Mouse (Mus musculus) lung, postnatal 14 days (tissue): ENCODE results near the gene Aldh16a1.

Experiments used
- DNase-seq: peaks from one replicate; pipeline ENCODE4 v3.0.0; 2021

Aldh16a1 gene

DNA sequence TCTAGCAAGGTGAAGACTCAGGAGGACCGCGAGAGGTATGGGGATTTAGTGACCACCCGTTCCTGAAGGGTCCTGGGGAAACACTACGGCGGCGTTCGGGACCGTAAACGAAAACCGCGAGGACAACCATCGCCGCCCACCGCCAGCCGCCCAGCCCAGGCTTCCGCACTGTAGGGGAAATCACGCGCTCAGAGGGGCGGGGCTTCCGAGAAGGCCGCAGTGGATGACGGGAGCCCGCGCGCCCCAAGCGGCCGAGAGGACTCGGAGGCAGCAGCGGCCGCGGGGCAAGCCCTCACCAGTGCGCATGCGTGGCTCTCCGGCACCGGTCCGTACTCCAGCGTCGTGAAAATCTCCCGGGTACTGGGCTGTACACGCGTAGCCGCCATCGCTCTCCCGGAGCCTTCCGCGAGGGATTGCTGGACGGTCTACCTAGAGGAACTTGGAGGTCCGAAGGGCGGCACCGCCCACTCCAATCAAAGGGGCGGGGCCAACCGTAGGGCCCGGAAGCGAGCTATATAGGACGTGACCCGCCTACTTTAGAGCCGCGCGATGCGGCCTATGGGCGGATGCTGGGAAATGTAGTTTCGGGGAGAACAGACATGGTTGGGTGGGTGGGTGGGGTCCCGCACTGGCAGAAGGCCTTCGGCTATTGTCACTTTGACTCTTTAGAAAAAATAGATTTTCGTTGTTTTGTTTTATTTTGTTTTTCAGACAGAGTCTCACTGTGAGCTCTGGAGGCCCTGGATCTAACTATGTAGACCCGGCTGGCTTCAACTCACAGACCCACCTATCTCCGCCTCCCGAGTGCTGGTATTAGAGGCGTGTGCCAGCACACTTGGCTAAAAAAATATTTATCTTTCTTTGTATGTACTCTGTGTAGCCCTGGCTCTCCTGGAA is at the start of gene Aldh16a1, which contains the start of gene Pih1d1:
Gene Aldh16a1 (minus strand): TSS at position 489 of the 897 bp plus-strand sequence.
Gene Pih1d1 (plus strand): TSS at position 208 of the 897 bp plus-strand sequence.
- DNase-seq = peak; percentile 97

DNA sequence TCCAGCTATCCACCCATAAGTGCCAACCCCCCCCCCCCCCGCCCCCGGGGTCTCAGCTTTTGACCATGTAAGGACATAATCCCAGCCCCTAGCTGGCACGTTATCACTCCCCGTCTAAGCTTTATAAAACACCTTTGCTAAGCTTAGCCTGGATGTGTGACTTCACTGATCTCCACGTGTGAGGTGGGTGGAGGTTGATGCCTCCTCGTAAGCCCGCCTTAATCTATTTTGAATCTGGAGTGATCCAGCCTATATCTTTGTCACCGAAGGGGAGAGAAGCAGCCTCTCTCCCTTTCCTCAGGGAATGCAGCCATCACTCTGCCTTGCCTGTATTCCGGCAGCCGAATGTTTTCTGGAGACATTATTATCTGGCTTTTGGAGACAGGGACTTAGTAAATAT is 48.3 kb upstream of the Aldh16a1 start:
- no peak for DNase-seq

DNA sequence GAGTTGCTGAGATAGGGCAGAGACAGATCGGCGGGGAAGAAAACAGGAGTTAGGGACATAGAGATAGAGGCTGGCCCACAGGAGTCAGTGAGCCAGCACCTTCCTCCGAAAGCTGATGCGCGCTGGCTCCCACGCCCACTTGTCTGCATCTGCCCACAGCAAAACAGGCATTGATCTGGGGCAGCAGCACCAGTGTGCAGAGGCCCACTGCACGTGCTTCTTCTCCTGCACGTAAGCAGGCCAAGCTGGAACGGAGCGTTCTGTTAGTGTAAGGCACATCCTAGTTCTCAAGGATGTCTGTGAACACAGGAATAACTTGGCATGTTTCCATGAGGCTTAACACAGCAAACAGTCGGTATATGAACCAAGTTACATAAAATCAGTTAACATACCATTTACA is 44.6 kb upstream of the Aldh16a1 start:
- no peak for DNase-seq

DNA sequence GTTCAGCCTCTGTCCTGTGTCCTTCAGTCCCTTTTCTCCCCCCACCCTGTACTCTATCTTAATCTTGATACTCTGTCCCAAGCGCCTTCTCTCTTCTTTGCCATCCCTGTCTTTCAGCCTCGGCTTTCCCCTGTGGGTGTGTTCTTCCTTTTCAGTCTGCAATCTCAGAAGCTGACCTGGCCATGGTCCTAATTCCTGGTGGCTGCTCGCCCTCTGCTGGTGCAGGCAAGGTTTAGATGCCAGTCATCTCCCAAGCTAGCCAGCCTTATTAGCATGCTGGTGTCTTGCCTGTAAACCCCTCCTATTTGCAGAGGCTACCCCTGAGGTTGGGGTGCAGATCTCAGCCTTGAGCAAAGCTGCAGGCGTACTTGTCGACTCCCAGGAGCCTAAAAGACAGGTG is 44.1 kb upstream of the Aldh16a1 start:
- peak; percentile 80 for DNase-seq

DNA sequence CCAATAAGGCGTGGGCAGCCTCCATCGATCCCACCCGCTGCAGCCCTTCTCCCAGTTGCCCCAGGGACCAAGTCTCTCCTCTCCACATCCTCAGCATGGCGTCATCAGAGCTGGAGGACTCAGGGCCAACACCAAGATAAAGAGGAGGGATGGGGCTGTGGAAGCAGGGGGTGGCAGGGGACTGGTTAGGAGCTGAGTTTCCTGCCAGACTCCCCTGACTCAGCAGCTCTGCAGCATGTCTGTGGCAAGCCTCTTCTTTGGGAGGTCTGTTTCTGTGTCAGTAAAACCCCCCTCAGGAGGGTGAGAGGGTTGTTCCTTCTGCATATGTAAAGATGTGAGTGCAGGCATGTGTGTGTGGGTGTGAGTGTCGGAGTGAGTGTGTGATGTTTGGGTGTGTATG is 42.6 kb upstream of the Aldh16a1 start:
- no peak for DNase-seq

DNA sequence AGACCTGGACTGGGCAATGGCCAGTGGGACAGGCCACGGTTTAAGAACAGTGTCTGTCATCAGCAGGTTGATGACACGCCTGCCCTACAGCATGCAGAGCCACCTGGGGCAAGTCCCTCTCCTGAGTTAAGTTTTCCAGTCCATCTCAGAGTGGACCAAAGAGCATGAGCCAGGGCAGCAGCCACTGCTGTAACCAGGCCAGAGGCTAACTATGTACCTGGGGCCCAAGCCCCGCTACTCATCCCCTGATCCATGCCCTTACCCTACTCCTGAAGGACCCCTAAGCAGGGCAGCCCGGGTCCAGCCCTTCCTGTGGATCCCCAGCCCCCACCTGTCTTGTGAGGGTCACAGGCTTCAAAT is 41.8 kb upstream of the Aldh16a1 start:
- DNase-seq = no peak

DNA sequence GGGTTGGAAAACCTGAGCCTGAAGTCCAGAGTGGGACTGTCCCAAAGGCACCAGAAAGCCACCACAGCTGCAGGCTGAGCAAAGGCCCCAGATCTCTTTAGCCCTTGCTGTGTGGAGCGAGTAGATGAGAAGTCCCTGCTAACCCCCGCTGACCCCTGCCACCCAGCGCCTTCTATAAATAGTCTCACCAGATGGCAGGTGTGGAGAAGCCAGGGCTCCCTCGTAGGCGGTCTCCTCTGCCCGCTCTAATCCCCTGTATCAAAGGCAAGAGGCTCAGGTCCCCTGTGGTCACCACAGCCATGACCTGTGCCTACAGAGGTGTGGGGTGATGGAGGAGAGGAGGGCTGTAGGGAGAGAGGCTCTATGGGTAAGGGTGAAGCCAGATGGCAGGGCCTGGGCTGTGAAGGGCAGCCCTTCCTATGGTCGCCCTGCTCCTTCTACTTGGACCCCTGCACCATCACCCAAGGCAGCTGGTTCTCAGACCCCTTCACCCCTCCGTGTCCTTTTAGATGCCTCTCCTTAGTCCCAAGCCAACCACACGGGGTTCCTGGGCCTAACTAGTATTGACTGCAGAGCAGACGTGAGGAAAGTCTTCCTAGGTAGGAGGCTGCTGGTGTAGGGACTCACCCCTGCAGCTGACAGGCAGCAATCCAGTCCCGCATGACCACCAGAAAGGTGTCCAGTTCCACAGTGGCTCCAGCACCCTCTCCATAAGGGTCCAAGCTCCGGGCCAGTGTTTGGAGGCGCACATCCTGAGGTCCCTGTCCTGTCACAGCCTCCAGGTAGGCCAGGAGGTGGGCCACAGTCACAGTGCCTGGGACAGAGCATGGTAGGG is 41.2 kb upstream of the Aldh16a1 start:
- DNase-seq = no peak

DNA sequence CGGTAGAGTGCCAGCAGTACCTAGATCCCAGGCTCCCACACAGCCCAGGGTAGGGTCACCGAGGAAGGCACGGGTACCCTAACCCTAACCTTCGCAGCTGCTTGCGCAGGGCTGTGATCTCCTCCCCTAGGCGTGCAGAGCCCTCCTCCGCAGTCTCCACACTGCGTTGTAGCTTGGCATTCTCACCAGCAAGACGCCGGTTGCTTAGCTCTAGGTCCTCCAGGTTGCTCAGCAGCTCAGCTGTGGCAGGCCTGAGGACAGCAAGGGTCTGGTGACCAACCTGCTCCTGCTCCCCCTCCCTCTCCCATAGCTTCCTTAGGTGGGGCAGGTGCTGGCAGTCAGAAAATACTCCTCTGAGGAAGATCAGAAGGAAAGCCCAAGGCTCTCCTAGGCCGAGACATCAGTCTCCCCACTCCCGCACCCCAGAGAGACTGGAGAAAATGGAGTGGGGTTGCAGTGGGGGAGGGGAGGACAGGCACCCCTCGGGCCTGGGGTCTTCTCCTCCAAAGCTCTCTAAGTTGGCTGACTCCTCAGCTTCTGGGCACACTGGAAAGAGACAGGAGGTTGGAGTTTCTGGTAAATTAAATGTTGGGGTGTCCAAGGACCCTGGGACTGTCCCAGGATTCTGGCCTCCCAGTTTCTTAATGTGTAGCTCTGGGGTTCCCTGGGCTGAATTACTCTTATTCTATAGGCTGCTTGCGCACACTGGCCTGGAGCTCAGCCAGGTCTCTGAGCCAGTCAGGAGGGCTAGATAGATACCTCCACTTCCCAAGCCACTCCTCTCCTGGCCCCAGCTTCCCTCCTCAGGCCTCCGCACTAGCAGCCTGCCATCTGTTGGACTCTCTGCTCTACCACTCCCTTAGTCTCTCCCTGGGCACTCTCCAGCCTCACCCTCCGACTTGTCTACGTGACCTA is 39.7 kb upstream of the Aldh16a1 start:
- no peak for DNase-seq

DNA sequence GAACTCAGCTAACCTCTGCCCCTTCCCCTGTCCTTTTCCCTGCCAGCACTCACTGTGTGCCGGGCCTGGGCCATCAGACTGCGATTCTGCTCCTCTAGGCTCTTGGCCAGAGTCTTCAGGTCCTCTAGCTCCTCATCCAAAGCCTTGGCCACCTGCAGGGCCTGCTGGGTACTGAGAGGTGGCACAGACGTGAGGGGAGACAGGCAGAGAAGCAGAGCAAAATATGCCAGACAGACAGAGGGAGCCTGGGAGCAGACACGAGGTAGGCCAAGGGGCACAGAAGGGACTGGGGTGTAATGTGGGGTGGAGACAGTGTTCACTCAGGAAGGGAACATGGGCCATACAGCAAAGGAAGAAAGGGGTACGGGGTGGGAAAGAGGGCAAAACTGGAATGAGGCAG is 39.0 kb upstream of the Aldh16a1 start:
- DNase-seq = no peak

DNA sequence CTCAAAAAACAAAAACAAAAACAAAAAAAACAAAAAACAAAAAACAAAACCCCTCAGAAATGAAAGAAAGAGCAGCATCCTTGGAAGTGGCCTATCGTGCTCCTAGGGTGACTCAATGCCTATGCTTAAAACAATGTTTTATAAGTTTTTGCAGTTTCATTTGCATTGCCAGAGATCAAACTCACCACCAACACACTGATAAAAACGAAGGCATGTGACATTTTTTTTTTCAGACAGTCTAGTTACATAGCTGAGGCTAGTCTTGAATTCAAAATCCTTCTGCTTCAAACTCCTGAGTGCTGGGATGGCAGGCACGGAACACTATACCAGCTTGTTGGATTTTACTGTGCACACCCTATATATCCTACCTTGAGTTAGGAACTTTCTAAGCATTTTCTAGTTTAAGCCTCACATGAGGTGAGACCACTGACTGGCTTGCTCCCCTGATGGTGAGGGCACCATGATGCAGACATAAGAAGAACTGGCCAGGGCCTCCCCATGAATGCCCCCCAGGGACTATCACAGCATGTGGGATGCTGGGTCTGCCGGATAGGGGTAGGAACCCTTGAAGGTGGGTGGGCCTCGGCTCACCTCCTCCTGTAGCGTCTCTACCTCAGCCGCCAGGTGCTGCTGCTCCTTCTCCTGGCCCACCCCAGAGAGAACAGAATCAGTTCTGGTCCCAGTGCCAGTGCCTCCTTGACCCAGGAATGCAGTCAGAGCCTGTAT is 38.4 kb upstream of the Aldh16a1 start:
- no peak for DNase-seq

DNA sequence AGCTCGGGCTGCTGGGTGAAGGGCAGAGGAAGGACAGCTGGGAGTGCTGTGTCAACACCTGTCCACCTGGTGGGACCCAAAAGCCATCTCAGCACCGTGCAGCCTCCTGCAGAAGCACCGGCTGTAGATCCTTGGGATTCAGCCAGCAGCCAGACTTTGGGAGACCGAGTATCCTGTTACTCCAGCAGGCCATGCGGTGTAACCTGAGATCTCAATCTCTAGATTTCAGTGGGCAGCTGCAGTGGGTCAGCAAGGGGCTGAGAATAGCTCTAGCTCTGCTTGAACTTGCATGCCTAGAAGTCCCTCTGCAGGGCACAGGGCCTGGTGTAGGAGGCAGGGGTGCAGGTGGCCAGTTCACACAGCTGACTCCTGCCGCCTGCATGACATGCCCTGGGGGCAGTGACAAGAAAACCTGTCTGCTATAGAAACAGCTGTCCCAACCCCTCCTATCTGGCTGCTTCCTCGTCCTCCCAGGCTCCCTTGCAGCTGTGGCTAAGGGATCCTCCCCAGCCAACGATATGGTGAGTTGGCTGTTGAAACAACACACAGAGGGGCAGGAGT is 37.5 kb upstream of the Aldh16a1 start:
- DNase-seq = no peak

DNA sequence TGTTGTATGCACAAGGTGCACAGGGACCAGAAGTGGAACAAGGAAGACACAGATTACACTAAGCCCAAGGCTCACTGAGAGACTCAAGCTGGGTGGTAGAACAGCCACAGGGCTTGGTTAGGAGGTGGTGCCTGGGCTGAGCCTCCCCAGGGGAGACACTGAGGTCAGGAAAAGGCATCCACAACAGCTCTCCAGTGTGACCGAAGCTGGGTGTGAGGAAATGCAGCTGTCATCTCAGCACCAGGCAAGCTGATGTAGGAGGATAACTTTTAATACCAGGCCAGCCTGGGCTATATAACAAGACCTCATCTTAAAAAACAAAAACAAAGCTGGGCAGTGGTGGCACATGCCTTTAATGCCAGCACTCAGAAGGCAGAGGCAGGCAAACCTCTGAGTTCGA is 36.8 kb upstream of the Aldh16a1 start:
- DNase-seq = no peak

DNA sequence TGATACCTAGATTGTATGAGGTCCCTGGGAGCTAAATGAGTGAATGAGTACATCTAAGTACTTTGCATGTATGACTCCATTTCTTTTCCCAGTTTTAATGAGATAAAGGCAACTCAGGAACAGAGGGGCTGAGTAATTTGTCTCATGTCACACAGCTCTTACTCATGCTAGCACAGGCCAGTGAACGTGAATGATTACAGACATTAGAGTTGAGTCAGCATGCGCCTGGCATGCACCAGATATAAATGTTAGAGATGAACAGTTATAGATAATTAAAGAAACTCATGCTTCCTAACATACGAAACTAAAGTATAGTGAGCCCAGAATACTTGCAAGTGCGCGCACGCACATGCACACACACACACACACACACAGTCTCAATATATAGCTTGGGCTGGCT is 35.8 kb upstream of the Aldh16a1 start:
- no peak for DNase-seq

DNA sequence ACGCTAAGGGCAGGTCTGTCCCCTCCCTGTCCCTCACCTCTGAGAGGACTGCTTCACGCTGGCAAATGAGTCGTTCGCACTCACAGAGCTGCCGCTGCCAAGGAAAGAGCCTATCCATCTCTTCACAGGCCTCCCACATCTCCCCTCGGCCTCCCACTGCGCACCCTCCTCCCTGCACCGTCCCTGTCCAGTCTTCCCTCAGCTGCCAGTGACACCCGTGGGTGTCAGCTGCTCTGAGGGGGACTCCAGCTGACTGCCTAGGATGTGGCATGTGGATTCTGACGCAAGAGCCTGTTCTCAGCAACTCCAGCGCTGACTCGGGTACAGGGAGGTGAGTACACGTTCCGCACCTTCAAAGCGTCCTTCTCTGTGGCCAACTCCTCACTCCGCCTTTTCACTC is 35.2 kb upstream of the Aldh16a1 start:
- no peak for DNase-seq

DNA sequence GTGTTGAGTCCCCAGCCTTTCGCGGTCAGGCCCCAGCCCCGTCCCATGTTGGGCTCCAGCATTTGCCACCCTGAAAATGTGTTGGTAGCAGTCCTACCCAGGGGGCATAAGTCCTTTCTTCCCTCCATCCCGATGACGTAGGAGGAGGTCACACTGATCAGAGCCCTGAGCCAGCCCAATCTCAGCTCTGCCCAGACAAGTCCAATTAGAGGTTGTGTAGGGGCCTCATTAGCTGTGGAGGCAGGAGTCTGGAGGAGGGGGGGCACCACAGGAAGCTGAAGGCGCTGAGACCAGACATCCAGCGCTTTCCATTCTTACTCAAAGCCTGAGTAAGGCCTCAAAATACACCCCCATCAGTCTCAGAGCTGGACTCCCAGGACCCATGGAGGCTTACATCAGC is 31.5 kb upstream of the Aldh16a1 start:
- DNase-seq = no peak

DNA sequence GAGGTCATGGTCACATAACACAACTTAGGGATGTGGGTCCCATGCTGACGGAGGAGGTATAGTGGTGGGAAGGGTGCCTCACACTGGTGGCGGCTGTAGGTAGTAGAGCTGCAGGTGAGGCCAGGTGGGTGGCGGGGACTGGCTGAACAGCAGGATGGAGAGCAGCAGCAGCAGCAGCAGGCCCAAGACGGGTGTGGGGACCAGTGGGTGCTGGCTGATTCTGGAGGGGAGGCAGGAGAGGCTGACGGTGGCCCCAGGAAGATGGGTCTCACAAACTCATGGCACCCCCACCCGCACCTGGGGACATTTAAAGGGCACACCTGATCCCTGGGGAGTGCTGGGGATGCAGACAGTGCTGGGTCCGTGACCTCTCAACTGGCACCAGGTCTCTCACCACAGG is 29.3 kb upstream of the Aldh16a1 start:
- DNase-seq = no peak

DNA sequence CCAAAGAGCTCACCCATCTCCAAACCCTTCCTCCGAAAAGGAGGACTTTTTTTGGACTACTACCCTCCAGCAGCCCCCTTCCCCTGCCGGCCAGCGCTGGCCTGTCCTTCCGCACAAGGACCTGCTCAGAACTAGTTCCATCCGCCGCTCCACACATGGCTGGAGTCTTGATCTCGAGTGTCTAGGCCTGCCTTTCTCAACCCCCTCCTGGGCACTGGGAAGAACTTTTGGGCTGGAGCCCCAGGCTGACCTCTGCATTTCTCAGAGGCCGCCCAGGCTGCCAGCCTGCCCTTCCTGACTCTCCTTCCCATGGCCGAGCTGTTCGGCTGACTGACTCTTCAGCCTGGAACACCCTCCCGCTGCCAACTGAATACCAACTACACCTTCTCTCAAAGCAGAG is 28.2 kb upstream of the Aldh16a1 start:
- DNase-seq = no peak

DNA sequence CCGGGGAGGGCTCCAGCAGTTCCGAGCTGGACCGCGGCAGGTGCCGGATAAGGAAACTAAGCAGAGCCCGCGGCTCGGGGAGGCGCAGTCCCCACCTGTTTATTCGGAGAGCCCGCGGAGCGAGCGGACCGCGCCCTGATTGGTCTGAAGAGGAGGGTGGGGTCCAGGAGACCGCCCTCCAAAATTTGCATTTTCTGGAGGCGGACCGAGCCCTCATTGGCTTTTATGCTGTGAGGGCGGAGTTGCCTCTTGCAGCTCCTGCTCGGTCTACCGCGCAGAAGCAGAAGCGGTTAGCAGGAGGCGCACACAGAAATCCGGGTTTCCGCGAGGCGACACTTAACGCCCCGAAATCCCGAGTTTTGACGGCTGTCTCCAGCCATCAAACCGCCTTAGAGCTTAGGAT is 27.8 kb upstream of the Aldh16a1 start:
- DNase-seq = peak; percentile 85

DNA sequence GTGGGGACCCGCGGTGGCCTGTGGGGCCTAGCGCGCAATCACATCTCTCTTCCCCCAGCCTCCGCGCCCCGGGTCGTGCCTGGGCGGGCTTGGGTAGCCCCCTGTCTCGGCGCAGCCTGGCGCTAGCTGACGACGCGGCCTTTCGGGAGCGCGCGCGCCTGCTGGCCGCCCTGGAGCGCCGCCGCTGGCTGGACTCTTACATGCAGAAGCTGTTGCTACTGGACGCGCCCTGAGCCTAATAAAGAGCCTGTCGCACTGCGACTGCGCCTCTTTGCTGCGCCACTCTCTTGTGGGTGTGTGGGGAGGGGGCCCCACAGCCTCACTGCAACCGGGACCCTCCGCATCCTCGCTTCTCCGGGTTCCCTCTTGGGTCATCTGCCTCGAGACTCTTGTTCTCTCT is 27.2 kb upstream of the Aldh16a1 start:
- DNase-seq = no peak

DNA sequence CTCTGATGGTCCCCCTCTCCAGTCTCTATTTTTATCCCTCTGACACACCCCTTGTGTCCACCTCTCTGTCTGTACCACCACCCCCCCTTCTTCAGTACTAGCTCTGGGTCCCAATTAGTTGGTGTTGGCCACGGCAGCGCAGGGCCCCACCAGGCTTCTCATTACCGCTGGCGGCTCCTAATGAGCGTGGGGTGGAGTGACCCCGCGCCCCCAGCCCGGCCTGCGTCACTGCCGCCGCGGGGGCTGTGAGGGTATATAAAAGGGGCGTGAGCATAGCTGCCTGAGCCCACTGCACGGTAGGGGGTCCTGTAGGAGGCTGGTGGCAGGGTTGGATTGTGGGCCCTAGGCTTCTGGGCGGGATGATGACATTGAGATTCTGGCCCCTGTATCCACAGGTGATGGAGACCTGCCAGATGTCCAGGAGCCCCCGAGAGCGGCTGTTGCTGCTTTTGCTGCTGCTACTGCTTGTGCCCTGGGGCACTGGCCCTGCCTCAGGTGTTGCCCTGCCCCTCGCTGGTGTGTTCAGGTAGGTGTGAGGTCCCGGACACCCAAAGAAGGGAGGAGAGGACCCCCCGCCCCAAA is 26.6 kb upstream of the Aldh16a1 start, which contains the start of gene Pth2:
Gene Pth2 (plus strand): TSS at position 100 of the 582 bp plus-strand sequence.
- no peak for DNase-seq

DNA sequence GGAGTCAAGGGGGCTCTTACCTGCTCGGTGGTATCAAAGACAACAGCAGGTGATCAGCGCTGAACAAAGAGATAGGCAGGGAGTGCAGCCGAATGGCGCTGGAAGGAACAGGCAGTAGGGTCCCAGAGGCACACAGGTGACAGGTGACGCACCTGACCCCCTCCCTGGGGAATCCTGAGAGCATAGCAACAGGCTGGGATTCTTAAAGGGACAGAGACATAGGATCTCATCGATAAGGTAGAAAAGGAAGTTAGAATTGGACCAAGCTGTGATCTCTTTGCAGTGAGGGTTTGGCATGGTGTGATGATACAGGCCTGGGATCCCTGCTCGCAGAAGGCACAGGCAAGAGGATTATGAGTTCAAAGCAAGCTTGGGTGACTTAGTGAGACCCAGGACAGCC is 25.1 kb upstream of the Aldh16a1 start, which contains the start of gene Gfy:
Gene Gfy (minus strand): TSS at position 101 of the 400 bp plus-strand sequence.
- DNase-seq = no peak
